Mouse (Mus musculus) limb, embryonic 15.5 days (tissue): Measurements from ENCODE around the gene Coa3. TPM values are rescaled to one million over a fixed set of nuclear protein-coding genes. Genes with fewer than 3 reads are reported as not detected.
A peak's percentile ranks its signal among the peaks of the same experiment; 100 is the strongest.
"Not testable (repeated sequence)": the region's sequence is repeated elsewhere in the genome, so short reads cannot be mapped to it uniquely, and the experiment has no call there.

ENCODE experiments used
- ATAC-seq: fragments of 200-750 bp; cut with Nextera tagmentation; 2 replicates; pipeline ENCODE4 v1.8.0; 2017; ENCODE audit warnings: low read depth, moderate TSS enrichment; ENCODE audit not compliant: insufficient number of reproducible peaks, low FRiP score, low TSS enrichment
- H3K27ac ChIP-seq: fragments of 300-500 bp; sonication (generic); 2 replicates; pipeline ENCODE4 v1.5.1; 2015; ENCODE audit warnings: moderate library complexity, mild to moderate bottlenecking, inconsistent platforms
- H3K27me3 ChIP-seq: fragments of 300-500 bp; sonication (generic); 2 replicates; pipeline ENCODE4 v1.6.1; 2015; ENCODE audit warnings: inconsistent platforms
- H3K36me3 ChIP-seq: fragments of 300-500 bp; sonication (generic); 2 replicates; pipeline ENCODE4 v1.6.1; 2015; ENCODE audit warnings: inconsistent platforms
- H3K4me1 ChIP-seq: fragments of 300-500 bp; sonication (generic); 2 replicates; pipeline ENCODE4 v1.6.1; 2015; ENCODE audit warnings: inconsistent platforms
- H3K4me2 ChIP-seq: fragments of 300-500 bp; sonication (generic); 2 replicates; pipeline ENCODE4 v1.6.1; 2015; ENCODE audit warnings: mild to moderate bottlenecking, inconsistent platforms
- H3K4me3 ChIP-seq: fragments of 300-500 bp; sonication (generic); 2 replicates; pipeline ENCODE4 v1.5.1; 2015; ENCODE audit warnings: mild to moderate bottlenecking, inconsistent platforms
- H3K9ac ChIP-seq: fragments of 300-500 bp; sonication (generic); 2 replicates; pipeline ENCODE4 v1.6.1; 2015; ENCODE audit warnings: inconsistent platforms
- H3K9me3 ChIP-seq: fragments of 300-500 bp; sonication (generic); 2 replicates; pipeline ENCODE4 v1.6.1; 2016; ENCODE audit warnings: inconsistent platforms
- WGBS: fragments of 180-500 bp; shearing (Covaris S2); methylation state at CpG from one replicate; pipeline ENCODE4 v1.1.7; 2015; 5-methylcytosine and 5-hydroxymethylcytosine counted together
- polyA plus RNA-seq: library from polyadenylated mRNA; unstranded; fragments of >200 nt; fragmentation: Nextera tagmentation; extraction: Ambion mirVana; gene quantifications from 2 replicates; pipeline ENCODE4 v1.2.1, GENCODE M21; 2015

Gene Coa3
- 148 and 154 TPM in 2 replicates for polyA plus RNA-seq

DNA sequence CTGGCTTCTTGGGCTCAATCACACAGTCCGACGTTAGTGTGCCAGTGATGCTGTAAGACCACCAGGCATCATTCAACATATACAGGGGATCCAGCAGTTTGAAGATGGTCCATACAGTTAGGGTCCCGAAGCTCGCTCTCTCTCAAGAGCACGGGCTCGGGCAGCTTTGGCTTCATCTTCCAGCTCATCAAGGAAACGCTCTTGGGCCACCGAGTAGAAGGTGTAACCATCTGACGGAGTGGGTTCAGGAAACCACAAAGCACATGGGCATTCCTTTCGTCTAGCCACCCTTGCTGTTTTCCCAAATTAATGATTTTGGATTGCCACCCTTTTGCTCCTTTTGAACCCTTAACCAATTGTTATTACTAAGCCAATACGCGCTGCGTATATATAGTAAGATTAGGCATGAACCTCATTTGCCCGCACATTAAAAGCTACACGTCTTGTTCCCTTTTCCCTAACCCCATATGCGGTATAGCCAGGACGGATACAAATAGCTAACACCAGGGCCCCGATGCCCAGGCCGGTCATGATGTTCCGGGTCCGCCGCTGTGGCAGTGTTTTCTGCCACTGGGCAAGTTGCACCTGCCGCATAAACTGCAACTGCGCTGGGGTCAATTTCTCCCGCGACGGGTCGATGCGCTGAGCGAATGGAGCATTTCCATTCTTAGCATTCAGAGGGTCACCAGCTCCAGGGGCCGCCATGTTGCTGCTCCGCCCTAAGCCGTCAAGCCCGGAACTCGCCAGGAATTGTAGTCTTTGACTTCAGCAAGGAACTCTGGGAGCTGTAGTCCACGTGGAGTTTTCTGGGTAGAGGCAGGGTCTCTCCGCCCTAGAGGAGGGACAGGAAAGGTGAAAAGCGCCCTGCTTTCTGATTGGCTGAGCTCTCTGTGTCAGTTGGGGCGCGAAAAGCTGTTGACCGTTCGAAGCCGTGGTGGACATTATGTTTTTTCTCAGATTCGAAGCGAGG is at the start of gene Coa3, which contains the start of gene Cntd1:
TSS of gene Coa3 (minus strand) at position 892 of the 970 bp plus-strand sequence.
TSS of gene Cntd1 (plus strand) at position 790 of the 970 bp plus-strand sequence.
- Histone ChIP-seq H3K4me1 (peaks cover 29% of the 10 kb centered on the region), H3K36me3 (peaks cover 12% of the 10 kb centered on the region; the same call in 1 of the 2 replicates), H3K4me3 (peak within 1 kb of the TSS; percentile 78), H3K4me2 (peak within 1 kb of the TSS; percentile 68), H3K27me3 (peaks cover 5% of the 10 kb centered on the region; the same call in 1 of the 2 replicates), H3K27ac (peak within 1 kb of the TSS; percentile 78; the same call in 1 of the 2 replicates), H3K9ac (peak within 1 kb of the TSS; percentile 67), H3K9me3 (no peaks in the 10 kb centered on the region)
- 8% methylated on average over 45 of the region's 45 CpGs for whole genome bisulfite sequencing
- ATAC-seq: peak; percentile 91

DNA sequence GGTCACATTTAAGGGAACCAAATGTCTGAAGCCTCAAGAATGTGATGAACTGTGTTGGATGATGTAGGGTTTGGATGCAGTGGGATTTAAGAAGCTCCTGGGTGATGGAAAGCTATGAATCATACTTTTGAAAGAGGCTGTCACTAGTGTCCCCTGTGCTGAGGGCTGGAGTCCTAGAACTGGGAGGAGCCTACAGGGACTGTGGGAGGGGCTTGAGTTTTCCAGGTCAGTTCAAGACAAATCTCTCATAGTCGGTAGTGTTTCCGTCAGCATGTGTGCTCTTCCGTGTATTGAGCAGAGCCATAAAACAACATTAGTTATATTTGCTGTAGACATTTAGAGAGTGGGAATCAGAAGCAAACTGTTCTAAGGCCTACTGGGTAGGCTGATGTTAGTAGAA is 48.4 kb upstream of the Coa3 start:
- no peak for ATAC-seq

DNA sequence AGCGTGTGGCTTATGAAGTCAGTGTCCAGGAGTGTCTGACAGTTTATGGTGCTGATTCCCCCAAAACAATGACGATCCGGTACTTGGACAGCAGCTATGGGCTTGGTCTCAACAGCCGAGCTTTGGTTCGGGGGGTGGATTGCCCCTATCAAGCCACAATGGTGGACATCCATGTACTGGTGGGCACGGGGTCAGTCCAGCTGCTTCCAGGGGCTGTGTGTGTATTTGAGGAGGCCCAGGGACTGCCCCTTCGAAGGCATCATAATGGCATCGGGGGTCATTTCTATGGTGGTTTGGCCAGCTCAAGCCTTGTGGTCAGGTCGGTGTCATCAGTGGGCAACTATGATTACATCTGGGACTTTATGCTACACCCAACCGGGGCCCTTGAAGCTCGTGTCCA is 47.2 kb upstream of the Coa3 start:
- Histone ChIP-seq H3K36me3 (peaks cover 46% of the 10 kb centered on the region), H3K4me1 (peaks cover 15% of the 10 kb centered on the region), H3K4me2 (no peak overlapping the region), H3K27me3 (no peaks in the 10 kb centered on the region), H3K9me3 (no peaks in the 10 kb centered on the region), H3K9ac (no peak overlapping the region), H3K27ac (no peak overlapping the region), H3K4me3 (no peak overlapping the region)
- 85% methylated on average over 11 of the region's 11 CpGs for WGBS
- no peak for ATAC-seq

More for the DNA sequence above, 48.4 kb upstream of the Coa3 start:
- Histone ChIP-seq H3K4me2 (no peak overlapping the region), H3K4me1 (peaks cover 15% of the 10 kb centered on the region), H3K36me3 (peaks cover 34% of the 10 kb centered on the region), H3K27me3 (no peaks in the 10 kb centered on the region), H3K9me3 (no peaks in the 10 kb centered on the region), H3K9ac (no peak overlapping the region), H3K27ac (no peak overlapping the region), H3K4me3 (no peak overlapping the region)
- 49% methylated on average over 3 of the region's 3 CpGs for WGBS

- 90% methylated on average over 11 of the region's 11 CpGs for WGBS
- not testable (repeated sequence) for H3K9ac ChIP-seq, H3K27ac ChIP-seq, H3K27me3 ChIP-seq, H3K4me3 ChIP-seq, H3K9me3 ChIP-seq, ATAC-seq, H3K4me2 ChIP-seq
- Histone ChIP-seq H3K4me1 (peaks cover 10% of the 10 kb centered on the region), H3K36me3 (peaks cover 55% of the 10 kb centered on the region)
These were observed 46.3 kb upstream of the Coa3 start for GRCm38 (mm10) chr11:101325201-101325600.

DNA sequence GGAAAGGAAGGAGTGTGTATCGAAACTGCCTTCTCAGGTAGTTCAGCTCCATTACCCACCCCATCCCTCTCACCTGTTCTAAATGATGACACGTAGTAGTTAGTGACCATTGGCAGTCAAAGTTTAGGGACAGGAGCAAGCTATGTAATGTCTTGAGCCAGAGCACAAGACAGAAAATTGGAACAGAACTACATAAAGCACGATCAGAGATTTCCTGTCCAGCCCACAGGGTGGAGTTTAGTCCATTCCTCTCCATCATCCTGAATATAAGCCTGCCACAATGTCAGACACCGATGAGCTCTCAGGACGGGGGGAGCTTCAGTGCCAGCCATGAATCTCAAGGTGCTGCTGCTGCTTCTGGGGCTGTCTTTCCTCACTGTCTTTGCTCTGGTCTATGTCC is 45.8 kb upstream of the Coa3 start, which contains the start of gene Aoc2:
TSS of gene Aoc2 (plus strand) at position 301 of the 400 bp plus-strand sequence.
- Histone ChIP-seq H3K9me3 (no peaks in the 10 kb centered on the region), H3K4me2 (no peak within 1 kb of the TSS), H3K27ac (no peak within 1 kb of the TSS), H3K9ac (no peak within 1 kb of the TSS), H3K27me3 (no peaks in the 10 kb centered on the region), H3K4me3 (no peak within 1 kb of the TSS), H3K4me1 (peaks cover 10% of the 10 kb centered on the region), H3K36me3 (peaks cover 60% of the 10 kb centered on the region)
- WGBS: 95% methylated on average over 5 of the region's 5 CpGs
- no peak for ATAC-seq

GRCm38 (mm10) chr11:101323609-101324008 is 44.7 kb upstream of the Coa3 start:
- H3K9me3 ChIP-seq: no peaks in the 10 kb centered on the region
- H3K9ac ChIP-seq: no peak overlapping the region
- H3K4me3 ChIP-seq: no peak overlapping the region
- peaks cover 71% of the 10 kb centered on the region for H3K36me3 ChIP-seq
- no peaks in the 10 kb centered on the region for H3K27me3 ChIP-seq
- H3K4me2 ChIP-seq: no peak overlapping the region
- peaks cover 4% of the 10 kb centered on the region for H3K4me1 ChIP-seq
- no peak overlapping the region for H3K27ac ChIP-seq
- WGBS: 11% methylated on average over 4 of the region's 4 CpGs
- no peak for ATAC-seq

GRCm38 (mm10) chr11:101316501-101316917 is 37.6 kb upstream of the Coa3 start:
- Histone ChIP-seq H3K4me3 (peak overlapping the region; percentile 99), H3K27ac (peak overlapping the region; percentile 76), H3K4me2 (peak overlapping the region; percentile 88), H3K4me1 (peaks cover 16% of the 10 kb centered on the region), H3K27me3 (no peaks in the 10 kb centered on the region), H3K9ac (peak overlapping the region; percentile 92), H3K36me3 (peaks cover 38% of the 10 kb centered on the region), H3K9me3 (no peaks in the 10 kb centered on the region)
- WGBS: under 1% methylated on average over 17 of the region's 17 CpGs
- peak; percentile 37 for ATAC-seq

- ATAC-seq: peak; percentile 84
- peaks cover 32% of the 10 kb centered on the region for H3K36me3 ChIP-seq
- H3K27me3 ChIP-seq: no peaks in the 10 kb centered on the region
- peak within 1 kb of the TSS; percentile 88 for H3K4me2 ChIP-seq
- H3K9ac ChIP-seq: peak within 1 kb of the TSS; percentile 92
- peaks cover 16% of the 10 kb centered on the region for H3K4me1 ChIP-seq
- peak within 1 kb of the TSS; percentile 76 for H3K27ac ChIP-seq
- under 1% methylated on average over 54 of the region's 62 CpGs for WGBS
- no peaks in the 10 kb centered on the region for H3K9me3 ChIP-seq
- peak within 1 kb of the TSS; percentile 99 for H3K4me3 ChIP-seq
These were observed 37.0 kb upstream of the Coa3 start, which contains the start of gene Psme3 for GRCm38 (mm10) chr11:101315665-101316500. Gene Psme3, plus strand, starts transcription at chr11:101316213.

DNA sequence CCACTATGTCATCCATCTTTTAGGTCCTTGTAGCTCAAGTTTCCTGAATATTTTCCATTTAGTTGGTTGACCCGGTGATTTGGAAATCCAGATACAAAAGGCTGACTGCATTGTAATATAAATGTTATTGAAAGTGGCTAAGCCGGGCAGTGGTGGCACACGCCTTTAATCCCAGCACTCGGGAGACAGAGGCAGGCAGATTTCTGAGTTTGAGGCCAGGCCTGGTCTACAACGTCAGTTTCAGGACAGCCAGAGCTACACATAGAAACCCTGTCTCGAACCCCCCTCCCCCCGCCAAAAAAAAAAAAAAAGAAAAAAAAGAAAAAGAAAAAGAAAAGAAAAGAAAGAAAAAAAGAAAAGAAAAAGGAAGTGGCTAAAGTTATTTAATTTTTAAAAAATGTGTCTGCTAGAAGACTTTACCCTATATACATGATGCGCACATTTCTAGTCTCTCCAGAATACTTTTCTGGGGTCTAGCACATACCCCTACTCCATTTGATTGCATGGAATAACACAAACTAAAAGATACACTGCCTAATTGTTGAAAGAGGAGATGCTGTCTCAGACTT is 36.3 kb upstream of the Coa3 start:
- Histone ChIP-seq H3K27me3 (no peaks in the 10 kb centered on the region), H3K4me2 (peak overlapping the region; percentile 88), H3K4me3 (peak overlapping the region; percentile 99), H3K9me3 (no peaks in the 10 kb centered on the region), H3K27ac (peak overlapping the region; percentile 76), H3K36me3 (peaks cover 25% of the 10 kb centered on the region), H3K9ac (peak overlapping the region; percentile 92), H3K4me1 (peaks cover 16% of the 10 kb centered on the region)
- WGBS: 88% methylated on average over 8 of the region's 8 CpGs
- no peak for ATAC-seq

- no peak overlapping the region for H3K27ac ChIP-seq
- no peak overlapping the region for H3K4me3 ChIP-seq
- H3K27me3 ChIP-seq: no peaks in the 10 kb centered on the region
- H3K9ac ChIP-seq: no peak overlapping the region
- H3K4me1 ChIP-seq: peaks cover 16% of the 10 kb centered on the region
- H3K36me3 ChIP-seq: peaks cover 19% of the 10 kb centered on the region
- 89% methylated on average over 1 of the region's 1 CpGs for WGBS
- no peaks in the 10 kb centered on the region for H3K9me3 ChIP-seq
- ATAC-seq: no peak
- no peak overlapping the region for H3K4me2 ChIP-seq
These were observed 35.7 kb upstream of the Coa3 start for GRCm38 (mm10) chr11:101314567-101314966.

GRCm38 (mm10) chr11:101312150-101312549 is 33.2 kb upstream of the Coa3 start:
- no peaks in the 10 kb centered on the region for H3K27me3 ChIP-seq
- H3K4me2 ChIP-seq: no peak overlapping the region
- no peaks in the 10 kb centered on the region for H3K36me3 ChIP-seq
- WGBS: 63% methylated on average over 3 of the region's 3 CpGs
- no peaks in the 10 kb centered on the region for H3K9me3 ChIP-seq
- no peak overlapping the region for H3K4me3 ChIP-seq
- H3K4me1 ChIP-seq: peaks cover 6% of the 10 kb centered on the region
- H3K27ac ChIP-seq: no peak overlapping the region
- ATAC-seq: no peak
- H3K9ac ChIP-seq: no peak overlapping the region
